Mouse (Mus musculus): ENCODE measurements around the gene Adat1. TPM values are rescaled to one million over a fixed set of nuclear protein-coding genes. Genes with fewer than 3 reads are reported as not detected.

Adat1 gene
- total and polyA plus RNA-seq, 3 experiments = 8.3 to 9.3 TPM; not detected in 1

GRCm38 (mm10) chr8:111920971-111921370 is 71.1 kb downstream of the Adat1 start:
- Histone ChIP-seq H3K9me3 (replicated peaks; ENCODE audit: insufficient read depth, low read length) (no peaks in the 10 kb centered on the region), H3K27ac (ENCODE audit: control insufficient read depth, low read depth, low read length) (no peak overlapping the region; the same call in 1 of the 2 replicates), H3K4me1 (ENCODE audit: control insufficient read depth in 1 of 2, insufficient read depth in 2 of 2, low read length in 2 of 2) (peaks cover 0 to 21% of the 10 kb centered on the region in 2 experiments; a peak in 2 of 4 replicates), H3K79me2 (ENCODE audit: control insufficient read depth, insufficient read depth, low read length, poor library complexity) (no peaks in the 10 kb centered on the region), H3K27me3 (ENCODE audit: control insufficient read depth in 1 of 2, insufficient read depth in 2 of 2, low read length in 2 of 2) (no peaks in the 10 kb centered on the region), H3K4me3 (ENCODE audit: control insufficient read depth in 1 of 2, insufficient read depth in 1 of 2, low read depth in 2 of 2, low read length in 2 of 2) (peak overlapping the region; percentile 20 to 38; a peak in 2 of 4 replicates), H3K36me3 (ENCODE audit: control insufficient read depth in 1 of 2, insufficient read depth in 2 of 2, low read length in 2 of 2) (peaks cover 0 to 11% of the 10 kb centered on the region in 2 experiments; a peak in 2 of 4 replicates), H3K9ac (ENCODE audit: control insufficient read depth, low read depth, low read length, poor library complexity, severe bottlenecking) (no peak overlapping the region; the same call in 1 of the 2 replicates)
- TF ChIP-seq SIN3A (IDR thresholded peaks at IDR 0.05; ENCODE audit: low read length) = no peak
- TF ChIP-seq TCF12 (IDR thresholded peaks at IDR 0.05; ENCODE audit: low read depth, low read length) = no peak
- TF ChIP-seq MYC (IDR thresholded peaks at IDR 0.05; ENCODE audit: low read depth, low read length) = no peak
- no peak for TF ChIP-seq GATA1 (IDR thresholded peaks at IDR 0.05; ENCODE audit: low read depth, low read length)
- TF ChIP-seq CTCF (IDR thresholded peaks at IDR 0.05 in 2 of 3, conservative IDR thresholded peaks at IDR 0.05 in 1 of 3; ENCODE audit: control insufficient read depth in 1 of 3, insufficient read depth in 1 of 3, low read depth in 2 of 3, low read length in 3 of 3, poor library complexity in 1 of 3, severe bottlenecking in 1 of 3) = no peak
- no peak for TF ChIP-seq NELFE (IDR thresholded peaks at IDR 0.05; ENCODE audit: low read depth, low read length)
- no peak for TF ChIP-seq TAL1 (IDR thresholded peaks at IDR 0.05; ENCODE audit: low read length)
- no peak for TF ChIP-seq ZKSCAN1 (IDR thresholded peaks at IDR 0.05; ENCODE audit: low read depth, low read length)
- TF ChIP-seq HCFC1 (IDR thresholded peaks at IDR 0.05; ENCODE audit: low read depth, low read length) = no peak
- no peak for TF ChIP-seq POLR2AphosphoS2 (IDR thresholded peaks at IDR 0.05; ENCODE audit: low read length)
- no peak for TF ChIP-seq KAT2A (conservative IDR thresholded peaks at IDR 0.05; ENCODE audit: low read depth, low read length)
- no peak for TF ChIP-seq ZC3H11A (IDR thresholded peaks at IDR 0.05; ENCODE audit: low read depth, low read length)
- TF ChIP-seq ELF1 (IDR thresholded peaks at IDR 0.05; ENCODE audit: low read depth, low read length) = no peak
- no peak for TF ChIP-seq ETS1 (IDR thresholded peaks at IDR 0.05; ENCODE audit: low read depth, low read length)
- TF ChIP-seq MAX (IDR thresholded peaks at IDR 0.05; ENCODE audit: low read length) = no peak
- no peak for TF ChIP-seq GABPA (IDR thresholded peaks at IDR 0.05; ENCODE audit: low read depth, low read length)
- DNase-seq (ENCODE audit: low read depth, low spot score) = peak; percentile 52

DNA sequence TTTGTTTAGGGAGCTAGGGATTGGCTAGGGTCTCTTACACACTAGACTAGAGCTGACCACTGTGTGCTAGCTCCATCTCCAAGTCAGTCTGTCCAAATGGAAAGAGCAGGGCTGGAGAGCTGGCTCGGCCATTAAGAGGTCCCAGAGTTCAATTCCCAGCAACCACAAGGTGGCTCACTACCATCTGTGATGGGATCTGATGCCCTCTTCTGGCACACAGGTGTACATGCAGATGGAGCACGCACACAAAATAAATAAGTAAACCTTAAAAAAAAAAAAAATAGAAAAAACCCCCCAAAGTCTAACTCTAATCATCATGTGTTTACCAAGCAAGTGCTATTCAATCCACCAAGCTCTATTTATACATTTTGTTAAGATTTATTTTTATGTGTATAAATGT is 72.4 kb downstream of the Adat1 start:
- H3K27ac ChIP-seq (ENCODE audit: control insufficient read depth, low read depth, low read length) = no peak overlapping the region
- peaks cover 0 to 7% of the 10 kb centered on the region in 2 experiments; a peak in 2 of 4 replicates for H3K36me3 ChIP-seq (ENCODE audit: control insufficient read depth in 1 of 2, insufficient read depth in 2 of 2, low read length in 2 of 2)
- H3K9ac ChIP-seq (ENCODE audit: control insufficient read depth, low read depth, low read length, poor library complexity, severe bottlenecking) = no peak overlapping the region
- no peak overlapping the region for H3K4me3 ChIP-seq (ENCODE audit: control insufficient read depth in 1 of 2, insufficient read depth in 1 of 2, low read depth in 2 of 2, low read length in 2 of 2)
- TF ChIP-seq ZNF384 (IDR thresholded peaks at IDR 0.05; ENCODE audit: low read depth, low read length) (peak; percentile 83), CTCF (IDR thresholded peaks at IDR 0.05 in 2 of 3, conservative IDR thresholded peaks at IDR 0.05 in 1 of 3; ENCODE audit: control insufficient read depth in 1 of 3, insufficient read depth in 1 of 3, low read depth in 2 of 3, low read length in 3 of 3, poor library complexity in 1 of 3, severe bottlenecking in 1 of 3) (peak; percentile 45 to 94 (median 75)), SMC3 (IDR thresholded peaks at IDR 0.05; ENCODE audit: low read depth, low read length) (peak; percentile 77), RAD21 (IDR thresholded peaks at IDR 0.05; ENCODE audit: low read depth, low read length) (peak; percentile 42), POLR2AphosphoS5 (IDR thresholded peaks at IDR 0.05; ENCODE audit: borderline replicate concordance, low read depth, low read length) (no peak), GABPA (IDR thresholded peaks at IDR 0.05; ENCODE audit: low read depth, low read length) (no peak)
- no peaks in the 10 kb centered on the region for H3K27me3 ChIP-seq (ENCODE audit: control insufficient read depth in 1 of 2, insufficient read depth in 2 of 2, low read length in 2 of 2)
- H3K9me3 ChIP-seq (replicated peaks; ENCODE audit: insufficient read depth, low read length) = no peaks in the 10 kb centered on the region
- H3K79me2 ChIP-seq (ENCODE audit: control insufficient read depth, insufficient read depth, low read length, poor library complexity) = no peaks in the 10 kb centered on the region
- peak; percentile 66 for DNase-seq (ENCODE audit: low read depth, low spot score)
- peaks cover 0 to 13% of the 10 kb centered on the region in 2 experiments; a peak in 2 of 4 replicates for H3K4me1 ChIP-seq (ENCODE audit: control insufficient read depth in 1 of 2, insufficient read depth in 2 of 2, low read length in 2 of 2)

Other genes starting within 250 kb of the Adat1 start
- 6.5 and 7.5 TPM in 2 replicates for gene Bcar1, start 248.5 kb downstream of the Adat1 start, total RNA-seq (2012; rRNA removed)
- 10 to 100 TPM in 1 of 2 experiments, not detected in 1; 17.4 TPM for gene Bcar1, start 248.5 kb downstream of the Adat1 start, polyA plus RNA-seq (2012; ENCODE audit: insufficient read depth in 1 of 2, insufficient read length in 2 of 2, low read depth in 1 of 2, low replicate concordance in 2 of 2, missing spikeins in 1 of 2)
- gene Cfdp1, start 138.0 kb downstream of the Adat1 start, total RNA-seq (2012; rRNA removed) = 168 and 185 TPM in 2 replicates
- gene Cfdp1, start 138.0 kb downstream of the Adat1 start, polyA plus RNA-seq (2012; ENCODE audit: insufficient read depth in 1 of 2, insufficient read length in 2 of 2, low read depth in 1 of 2, low replicate concordance in 2 of 2, missing spikeins in 1 of 2) = 100 to 1,000 TPM in 1 of 2 experiments, not detected in 1; 214 TPM
- gene Tmem170, start 115.6 kb downstream of the Adat1 start, total RNA-seq (2012; rRNA removed) = 2.8 and 2.9 TPM in 2 replicates
- gene Tmem170, start 115.6 kb downstream of the Adat1 start, polyA plus RNA-seq (2012; ENCODE audit: insufficient read depth in 1 of 2, insufficient read length in 2 of 2, low read depth in 1 of 2, low replicate concordance in 2 of 2, missing spikeins in 1 of 2) = 1 to 10 TPM in 1 of 2 experiments, not detected in 1; 4.6 TPM
- not detected in 2 replicates for gene Chst5, start 81.9 kb downstream of the Adat1 start, total RNA-seq (2012; rRNA removed)
- not detected for gene Chst5, start 81.9 kb downstream of the Adat1 start, polyA plus RNA-seq (2012; ENCODE audit: insufficient read depth in 1 of 2, insufficient read length in 2 of 2, low read depth in 1 of 2, low replicate concordance in 2 of 2, missing spikeins in 1 of 2)
- 0.85 and 0.95 TPM in 2 replicates for gene Tmem231, start 58.4 kb downstream of the Adat1 start, total RNA-seq (2012; rRNA removed)
- gene Tmem231, start 58.4 kb downstream of the Adat1 start, polyA plus RNA-seq (2012; ENCODE audit: insufficient read depth in 1 of 2, insufficient read length in 2 of 2, low read depth in 1 of 2, low replicate concordance in 2 of 2, missing spikeins in 1 of 2) = 1 to 10 TPM in 1 of 2 experiments, not detected in 1; 2.5 TPM
- gene Gabarapl2, start 51.6 kb downstream of the Adat1 start, total RNA-seq (2012; rRNA removed) = 18.4 and 21.6 TPM in 2 replicates
- 10 to 100 TPM in 1 of 2 experiments, not detected in 1; 22.5 TPM for gene Gabarapl2, start 51.6 kb downstream of the Adat1 start, polyA plus RNA-seq (2012; ENCODE audit: insufficient read depth in 1 of 2, insufficient read length in 2 of 2, low read depth in 1 of 2, low replicate concordance in 2 of 2, missing spikeins in 1 of 2)
- 295 and 302 TPM in 2 replicates for gene Kars, start 19.0 kb upstream of the Adat1 start, total RNA-seq (2012; rRNA removed)
- gene Kars, start 19.0 kb upstream of the Adat1 start, polyA plus RNA-seq (2012; ENCODE audit: insufficient read depth in 1 of 2, insufficient read length in 2 of 2, low read depth in 1 of 2, low replicate concordance in 2 of 2, missing spikeins in 1 of 2) = 100 to 1,000 TPM; 355 to 642 TPM
- gene Terf2ip, start 19.1 kb upstream of the Adat1 start, total RNA-seq (2012; rRNA removed) = 10.9 and 12.5 TPM in 2 replicates
- 10 to 100 TPM in 1 of 2 experiments, not detected in 1; 15.1 TPM for gene Terf2ip, start 19.1 kb upstream of the Adat1 start, polyA plus RNA-seq (2012; ENCODE audit: insufficient read depth in 1 of 2, insufficient read length in 2 of 2, low read depth in 1 of 2, low replicate concordance in 2 of 2, missing spikeins in 1 of 2)
- 0.10 and 0.19 TPM in 2 replicates for gene Gm6793, start 22.7 kb upstream of the Adat1 start, total RNA-seq (2012; rRNA removed)
- gene Gm6793, start 22.7 kb upstream of the Adat1 start, polyA plus RNA-seq (2012; ENCODE audit: insufficient read depth in 1 of 2, insufficient read length in 2 of 2, low read depth in 1 of 2, low replicate concordance in 2 of 2, missing spikeins in 1 of 2) = under 1 TPM in 1 of 2 experiments, not detected in 1; 0.46 TPM